Mouse (Mus musculus): ENCODE results near the gene Cpa1.

- no peak for TF ChIP-seq CTCF (conservative IDR thresholded peaks at IDR 0.05; ENCODE audit: low read length)
- TF ChIP-seq NANOG (IDR thresholded peaks at IDR 0.05; ENCODE audit: borderline replicate concordance, low read length) = no peak
Observed at GRCm38 (mm10) chr6:30673764-30674561, 34.9 kb downstream of the Cpa1 start.

Data from E14TG2a.4 (cell line).